Comparison of ENCODE assay signal across 32 mouse cellular contexts in the genomic region with DNA sequence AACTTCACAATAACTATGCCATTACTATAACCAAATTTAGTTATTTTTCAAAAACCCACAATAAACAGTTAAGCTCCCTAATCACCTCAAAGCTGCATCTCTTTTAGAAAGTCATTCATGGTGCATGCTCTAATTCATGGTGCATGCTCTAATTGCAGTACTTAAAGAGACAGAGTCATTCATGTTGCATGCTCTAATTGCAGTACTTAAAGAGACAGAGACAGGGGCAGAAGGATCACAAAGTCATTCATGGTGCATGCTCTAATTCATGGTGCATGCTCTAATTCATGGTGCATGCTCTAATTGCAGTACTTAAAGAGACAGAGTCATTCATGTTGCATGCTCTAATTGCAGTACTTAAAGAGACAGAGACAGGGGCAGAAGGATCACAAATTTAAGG. TPM values are rescaled to one million over a fixed set of nuclear protein-coding genes. Genes with fewer than 3 reads are reported as not detected.
"Had no signal": no experiment of that assay in that cellular context is flagged by ENCODE, and none has a peak within 500 bp of the region (broad histone marks: within the 10 kb centered on the region; RNA-seq: fewer than 3 reads in every experiment).

No protein-coding gene starts in this region.

RNA-seq across cellular contexts. Expression of a gene that starts 19.3 kb away (rescaled TPM):
- total RNA-seq: gastrocnemius, adult 2 months; gastrocnemius, postnatal 10 days; gastrocnemius, postnatal 25 days; gastrocnemius, postnatal 4 days; granulocyte monocyte progenitor cell, adult 5-6 weeks; heart, adult 2 months; heart, postnatal 14 days; heart, postnatal 36 days; hematopoietic stem cell, adult 5-6 weeks had no signal
- polyA plus RNA-seq: heart, embryonic 11.5 days; heart, embryonic 15.5 days; heart, postnatal 0 days; hindbrain, embryonic 11.5 days; kidney, adult 2 months; kidney, embryonic 15.5 days; large intestine, adult 2 months; limb, embryonic 10.5 days; limb, embryonic 12.5 days had no signal

RNA-seq across cellular contexts. Expression of a gene that starts 31.2 kb away (rescaled TPM):
- total RNA-seq: gastrocnemius, adult 2 months; gastrocnemius, postnatal 10 days; gastrocnemius, postnatal 25 days; gastrocnemius, postnatal 4 days; heart, adult 2 months; heart, postnatal 14 days; heart, postnatal 36 days; hematopoietic stem cell, adult 5-6 weeks; hindbrain, postnatal 0 days; layer of hippocampus, adult 18-20 months; layer of hippocampus, postnatal 10 days; layer of hippocampus, postnatal 25 days; left cerebral cortex, adult 2 months; left cerebral cortex, postnatal 14 days; left cerebral cortex, postnatal 36 days had no signal
- polyA plus RNA-seq: heart, adult 2 months; heart, embryonic 11.5 days; heart, embryonic 13.5 days; heart, embryonic 15.5 days; heart, postnatal 0 days; hindbrain, embryonic 15.5 days; hindbrain, postnatal 0 days; intestine, embryonic 14.5 days; intestine, embryonic 16.5 days; kidney, postnatal 0 days; limb, embryonic 10.5 days; limb, embryonic 12.5 days; liver, embryonic 13.5 days; liver, embryonic 15.5 days had no signal
